ENCODE assay signal across 22 mouse cellular contexts in the genomic region with DNA sequence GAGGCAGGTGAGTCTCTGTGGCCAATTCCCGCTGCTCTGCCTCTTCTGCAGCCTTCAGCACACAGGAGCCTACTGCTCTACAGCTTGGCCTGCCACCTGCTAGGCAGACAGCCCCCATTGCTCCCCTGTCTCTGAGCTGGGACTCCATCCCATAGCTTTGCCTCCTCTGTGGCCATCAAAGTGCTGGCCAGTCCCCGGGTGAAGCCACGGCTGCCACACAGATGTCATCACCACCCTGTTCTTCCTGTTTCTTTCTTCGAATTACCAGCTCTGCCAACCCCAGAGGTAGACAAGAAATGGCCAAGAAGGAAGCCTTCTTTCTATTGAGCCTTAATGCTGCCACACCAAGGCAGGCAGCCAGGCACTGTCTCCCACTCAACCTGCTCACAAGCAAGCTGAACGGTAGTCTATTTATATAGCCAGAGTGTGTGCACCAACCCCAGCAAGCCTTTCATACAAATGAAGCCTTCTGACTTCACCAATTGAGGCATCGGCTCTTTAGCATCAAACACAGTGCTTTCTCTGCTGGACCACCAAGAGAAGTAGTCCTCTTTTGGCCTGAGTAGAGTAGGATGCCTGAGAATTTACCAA. TPM values are rescaled to one million over a fixed set of nuclear protein-coding genes. Genes with fewer than 3 reads are reported as not detected.
DNase-seq lines count a peak whose midpoint lies in the region; ATAC-seq lines count a peak whose summit lies in the region.
"Had no signal": no experiment of that assay in that cellular context is flagged by ENCODE, and none has a peak within 500 bp of the region (broad histone marks: within the 10 kb centered on the region; RNA-seq: fewer than 3 reads in every experiment).

No protein-coding gene starts in this region.

- DNase-seq in frontal cortex, postnatal 14 days (ENCODE audit: low spot score in 2 of 2): no peak
- peak; percentile 24 for DNase-seq in right cerebral cortex, adult 18-20 months
- no peak for DNase-seq in right cerebral cortex, postnatal 36 days (ENCODE audit: low spot score in 2 of 2)
- DNase-seq in induced T-regulatory cell, adult 2 months (ENCODE audit: low read depth): peak; percentile 34
- DNase-seq in kidney, adult 18-20 months: no peak
- no peak for DNase-seq in layer of hippocampus, postnatal 10 days (ENCODE audit: low spot score in 2 of 2)
- DNase-seq: adrenal gland, adult 8-10 months; cerebellum, adult 8-10 months; cerebellum, postnatal 25 days; embryo, embryonic 11 days; gastrocnemius, postnatal 10 days; heart, postnatal 36 days; kidney, postnatal 14 days; layer of hippocampus, adult 9-11 months; lung, postnatal 36 days; midbrain, embryonic 14.5 days; retina, postnatal 1 day; thymus, postnatal 14 days had no signal

- peak; percentile 99 for ATAC-seq in frontal cortex, adult (ENCODE audit: low TSS enrichment)
- ATAC-seq: forebrain, embryonic 16.5 days; hindbrain, postnatal 0 days; intestine, postnatal 0 days had no signal

RNA-seq across cellular contexts. Expression of gene Gcnt1, which starts 10.3 kb away (rescaled TPM):
- total RNA-seq in layer of hippocampus, postnatal 10 days (2021): 1 to 10 TPM; 1.8 to 2.2 TPM

RNA-seq across cellular contexts. Expression of gene Rfk, which starts 10.9 kb away (rescaled TPM):
- 10 to 100 TPM; 50.7 to 57.1 TPM for total RNA-seq in layer of hippocampus, postnatal 10 days (2021)

Comparison
In these comparisons a context has a peak if more than half of its experiments do, and no peak if none do; other contexts are left out.
1. DNase-seq: peak in right cerebral cortex, adult 18-20 months (single experiment) and induced T-regulatory cell, adult 2 months (single experiment); none in frontal cortex, postnatal 14 days (0 of 2), right cerebral cortex, postnatal 36 days (0 of 2), kidney, adult 18-20 months (single experiment) and layer of hippocampus, postnatal 10 days (0 of 2).